Mouse (Mus musculus): ENCODE data around the gene B9d2.

Gene B9d2

GRCm38 (mm10) chr7:25674719-25675300 lies 5.8 kb upstream of the B9d2 start, which contains the start of gene Tmem91:
Tmem91 (minus strand) TSS chr7:25675166.
- in situ Hi-C loops (cut with MseI, MboI) = no loop called here

DNA sequence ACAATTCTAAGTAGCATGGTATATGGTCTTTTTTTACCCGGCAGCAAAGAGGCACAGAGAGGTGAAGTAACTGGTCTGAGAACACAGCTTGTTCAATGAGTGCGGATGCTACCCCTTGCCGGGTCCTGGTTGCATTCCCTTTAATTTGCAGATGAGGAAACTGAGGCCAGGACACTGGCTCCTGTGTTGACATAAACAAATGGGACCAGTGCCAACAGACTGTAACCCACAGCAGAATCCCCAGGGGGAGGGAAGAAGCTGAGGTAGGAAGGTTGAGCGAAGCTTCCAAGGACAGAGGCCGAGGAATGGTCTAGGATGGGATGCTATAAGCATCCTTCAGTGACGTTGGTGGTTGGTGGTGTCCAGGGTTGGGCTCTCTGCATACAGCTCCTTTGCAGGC lies 5.2 kb upstream of the B9d2 start:
- in situ Hi-C loops (cut with MseI, MboI) = no loop called here

DNA sequence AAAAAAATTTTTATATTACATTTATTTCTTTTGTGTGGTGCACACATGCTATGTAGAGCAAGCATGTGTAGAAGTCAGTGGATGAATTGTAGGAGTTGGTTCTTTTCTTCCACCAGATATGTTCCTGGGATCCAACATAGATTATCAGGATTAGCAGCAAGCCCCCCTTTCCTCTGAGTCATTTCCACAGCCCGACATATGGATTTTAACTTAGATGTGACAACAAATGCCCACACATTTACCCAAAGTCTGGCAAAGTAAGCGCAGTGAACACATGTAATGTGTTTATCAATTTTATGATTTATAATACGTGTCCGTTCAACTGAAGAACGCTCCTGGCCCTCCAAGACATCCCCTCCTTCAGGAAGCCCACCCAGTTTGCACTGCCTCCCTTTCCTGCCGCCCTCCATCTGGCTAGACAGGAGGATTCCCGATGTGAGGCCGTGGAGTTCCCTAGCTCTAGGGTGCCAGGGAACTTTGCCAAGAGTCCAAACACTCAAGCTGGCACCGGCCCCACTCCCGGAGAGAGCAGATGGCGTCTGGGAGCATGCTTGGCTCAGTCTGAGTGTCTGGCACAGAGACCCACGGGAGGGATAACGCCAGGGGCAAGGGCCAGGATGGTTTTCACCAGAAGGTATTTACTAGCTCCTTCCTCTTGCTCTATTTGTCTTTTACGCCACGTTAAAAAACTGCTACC lies 4.3 kb upstream of the B9d2 start:
- in situ Hi-C loops (cut with MseI, MboI) = no loop called here

- in situ Hi-C loops (cut with MseI, MboI) = no loop called here
Observed at GRCm38 (mm10) chr7:25677013-25677412, 3.6 kb upstream of the B9d2 start.

- in situ Hi-C loops (cut with MseI, MboI) = no loop called here
Observed at GRCm38 (mm10) chr7:25679971-25680370, 609 bp upstream of the B9d2 start.

DNA sequence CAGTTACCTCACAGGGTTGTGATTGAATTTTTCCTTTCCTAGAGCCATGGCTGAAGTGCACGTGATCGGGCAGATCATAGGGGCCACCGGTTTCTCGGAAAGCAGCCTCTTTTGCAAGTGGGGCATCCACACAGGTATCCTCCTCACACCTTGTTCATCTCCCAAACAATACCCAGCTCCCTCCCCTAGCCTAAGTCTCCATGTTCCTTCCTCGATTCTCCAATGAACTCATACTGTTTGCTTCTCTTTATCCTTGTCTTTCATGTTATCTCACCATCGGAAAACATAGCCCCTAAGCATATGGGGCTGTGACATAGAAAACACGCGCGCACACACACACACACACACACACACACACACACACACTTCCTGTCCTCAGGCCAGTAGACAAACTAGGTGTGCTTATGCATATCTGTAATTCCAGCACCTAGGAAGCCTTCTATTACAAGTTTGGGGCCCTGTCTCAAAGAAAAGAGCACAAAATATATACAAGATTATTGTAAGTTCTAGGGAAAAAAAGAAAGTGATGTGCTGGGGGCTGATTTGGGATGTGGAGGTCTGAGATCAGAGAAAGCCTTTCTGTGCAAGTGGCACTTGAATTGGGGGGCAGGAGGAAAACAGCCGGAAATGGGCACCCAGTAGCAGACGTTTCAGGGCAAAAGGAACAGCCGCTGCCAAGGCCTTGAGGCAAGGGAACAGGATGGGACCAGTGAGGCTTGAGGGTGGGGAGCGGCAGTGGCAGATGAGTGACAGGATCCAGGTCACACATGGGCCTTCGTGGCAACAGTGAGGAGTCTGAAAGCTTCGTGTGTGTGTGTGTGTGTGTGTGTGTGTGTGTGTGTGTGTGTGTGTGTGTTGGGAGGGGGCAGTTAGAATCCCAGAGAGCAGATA lies 1.0 kb downstream of the B9d2 start:
- in situ Hi-C loops (cut with MseI, MboI) = no loop called here

- in situ Hi-C loops (cut with MseI, MboI) = no loop called here
Observed at GRCm38 (mm10) chr7:25683474-25684180, 3.0 kb downstream of the B9d2 start.

GRCm38 (mm10) chr7:25684659-25685058 lies 4.1 kb downstream of the B9d2 start:
- in situ Hi-C loops (cut with MseI, MboI) = no loop called here

GRCm38 (mm10) chr7:25685926-25686470 lies 5.4 kb downstream of the B9d2 start:
- in situ Hi-C loops (cut with MseI, MboI) = no loop called here

DNA sequence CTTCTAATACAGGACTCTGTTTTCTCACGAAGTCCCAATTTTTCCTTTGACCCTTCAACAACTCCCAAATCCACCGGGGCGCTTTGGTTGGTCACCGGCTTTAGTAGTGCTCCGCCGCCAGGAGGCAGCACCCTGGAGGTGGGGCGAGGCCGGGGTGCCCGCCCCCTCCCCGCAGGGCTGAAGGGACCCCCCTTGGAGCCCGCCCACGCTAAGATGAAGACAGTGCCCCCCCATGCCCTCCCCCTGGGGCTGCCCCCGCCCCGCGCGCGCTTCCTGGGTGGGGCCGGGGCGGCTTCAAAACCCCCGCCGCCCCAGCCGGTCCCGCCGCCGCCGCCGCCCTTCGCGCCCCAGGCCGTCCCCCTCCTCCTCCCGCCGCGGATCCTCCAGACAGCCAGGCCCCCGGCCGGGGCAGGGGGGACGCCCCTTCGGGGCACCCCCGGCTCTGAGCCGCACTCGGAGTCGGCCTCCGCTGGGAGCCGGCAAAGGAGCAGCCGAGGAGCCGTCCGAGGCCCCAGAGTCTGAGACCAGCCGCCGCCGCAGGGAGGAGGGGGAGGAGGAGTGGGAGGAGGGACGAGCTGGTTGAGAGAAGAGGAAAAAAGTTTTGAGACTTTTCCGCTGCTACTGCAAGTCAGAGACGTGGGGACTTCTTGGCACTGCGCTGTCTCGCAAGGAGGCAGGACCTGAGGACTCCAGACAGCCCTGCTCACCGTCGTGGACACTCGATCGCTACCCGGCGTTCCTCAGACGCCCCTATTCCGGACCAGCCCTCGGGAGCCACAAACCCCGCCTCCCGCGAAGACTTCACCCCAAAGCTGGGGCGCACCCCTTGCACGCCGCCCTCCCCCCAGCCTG lies 6.3 kb downstream of the B9d2 start, which contains the start of gene Tgfb1:
Gene Tgfb1, plus strand, starts transcription at position 323 of the 852 bp plus-strand sequence.
- in situ Hi-C loops (cut with MseI, MboI) = no loop called here

GRCm38 (mm10) chr7:25687811-25688401 lies 7.3 kb downstream of the B9d2 start:
- in situ Hi-C loops (cut with MseI, MboI) = no loop called here

DNA sequence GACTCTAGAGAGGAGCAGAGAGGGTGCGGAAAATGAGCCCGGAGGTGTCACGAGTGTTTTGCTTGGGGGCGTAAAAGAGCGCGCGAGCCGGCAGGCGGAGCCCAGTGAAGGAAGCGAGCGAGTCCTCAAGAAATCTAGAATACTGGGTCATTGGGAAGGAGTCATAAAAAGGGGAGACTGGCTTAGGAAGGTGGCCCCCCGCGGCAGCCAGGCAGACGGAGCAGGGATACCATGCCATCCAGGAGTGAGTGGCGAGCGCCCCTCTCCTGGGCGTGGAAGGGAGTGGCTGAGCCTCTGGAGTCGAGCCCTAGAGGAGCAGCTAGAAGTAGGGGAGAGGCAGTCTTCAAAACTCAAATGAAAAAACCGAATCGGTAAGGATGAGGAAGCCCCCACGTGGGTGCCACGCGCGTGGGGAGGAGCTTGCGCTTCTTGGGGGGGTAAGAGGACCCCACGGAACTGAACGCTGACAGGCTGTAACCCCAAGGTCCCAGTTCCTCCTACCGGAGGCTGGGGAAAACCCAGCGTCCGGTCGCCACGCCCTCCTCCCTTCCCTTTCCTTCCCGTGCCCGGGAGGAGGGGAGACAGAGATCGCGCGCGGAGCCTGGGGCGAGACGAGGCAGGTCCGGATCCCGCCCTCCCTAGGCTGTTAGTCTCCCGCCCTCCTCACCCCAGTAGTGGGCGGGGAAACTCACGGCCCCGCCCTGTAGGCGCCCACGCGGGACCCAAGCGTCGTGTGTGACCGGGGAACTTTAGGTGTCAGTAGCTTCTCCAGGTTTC lies 8.4 kb downstream of the B9d2 start:
- in situ Hi-C loops (cut with MseI, MboI) = no loop called here

DNA sequence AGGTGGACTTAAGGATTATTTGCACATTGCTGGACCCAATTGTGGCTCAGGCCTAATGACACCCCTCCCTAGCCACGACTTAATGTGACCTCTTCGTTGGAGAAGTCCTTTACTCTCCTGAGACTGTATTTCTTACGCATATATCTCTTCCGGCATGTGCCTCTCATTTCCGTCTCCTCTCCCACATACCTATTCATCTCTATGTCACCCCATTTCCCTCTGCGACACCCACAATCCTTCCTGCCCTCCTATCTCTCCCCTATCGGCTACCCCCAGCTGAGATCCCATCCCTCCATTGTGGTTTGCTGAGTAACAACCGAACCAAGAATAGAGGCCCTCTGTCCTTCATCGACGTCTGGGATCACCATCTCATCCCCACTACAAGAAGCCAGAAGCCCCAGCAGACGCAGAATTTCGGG lies 9.0 kb downstream of the B9d2 start:
- in situ Hi-C loops (cut with MseI, MboI) = no loop called here

DNA sequence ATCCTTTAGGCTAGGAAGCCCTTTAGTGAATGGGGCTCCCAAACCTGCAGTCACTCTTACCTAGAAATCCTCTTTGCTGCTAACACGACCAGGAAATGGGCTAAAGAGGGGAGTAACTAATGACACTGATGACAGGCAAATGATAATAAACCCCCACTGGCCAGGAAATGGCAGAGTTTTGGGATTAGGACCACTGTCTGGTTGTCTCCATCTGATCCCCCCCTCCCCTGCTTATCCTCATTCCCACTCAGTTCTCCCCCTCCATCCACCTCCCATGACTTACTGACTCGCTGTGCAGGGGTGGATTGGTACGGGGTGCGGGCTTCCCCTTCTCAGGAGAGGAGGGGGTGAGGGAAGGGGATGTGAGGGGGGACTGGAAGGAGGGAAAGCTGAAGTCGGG lies 9.5 kb downstream of the B9d2 start:
- in situ Hi-C loops (cut with MseI, MboI) = no loop called here

DNA sequence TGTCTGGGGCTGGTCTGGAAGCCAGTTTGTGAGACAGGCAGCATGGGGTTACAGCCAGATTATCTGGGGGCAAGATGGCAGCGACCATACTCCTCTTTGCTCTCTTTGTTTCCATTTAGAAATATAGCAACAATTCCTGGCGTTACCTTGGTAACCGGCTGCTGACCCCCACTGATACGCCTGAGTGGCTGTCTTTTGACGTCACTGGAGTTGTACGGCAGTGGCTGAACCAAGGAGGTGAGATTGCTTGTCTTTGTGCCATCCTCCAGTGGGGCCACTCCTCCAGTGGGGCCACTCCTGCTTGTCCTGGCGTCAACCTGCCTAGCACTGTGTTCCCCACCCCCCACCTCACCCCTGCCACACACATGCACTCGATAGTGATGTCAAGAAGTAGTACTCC lies 13.5 kb downstream of the B9d2 start:
- in situ Hi-C loops (cut with MseI, MboI) = no loop called here

DNA sequence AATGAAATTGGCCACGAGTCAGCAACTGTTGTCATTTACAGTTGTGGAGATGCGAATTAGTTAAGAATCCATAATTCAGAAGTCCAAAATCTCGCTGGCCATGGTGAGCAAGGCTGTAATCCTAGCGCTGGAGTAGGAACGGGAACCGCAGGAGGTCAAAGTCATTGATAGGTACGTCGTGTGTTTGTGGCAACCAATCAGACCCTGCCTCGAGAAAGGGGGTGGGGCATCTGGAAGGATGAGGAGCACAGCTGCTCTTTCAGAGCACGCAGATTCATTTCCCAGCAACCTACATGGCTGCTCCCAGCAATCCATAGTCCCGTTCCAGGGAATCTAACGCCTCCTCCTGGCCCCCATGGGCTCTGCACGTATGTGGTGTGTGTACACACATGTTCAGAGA lies 19.3 kb downstream of the B9d2 start:
- in situ Hi-C loops (cut with MseI, MboI) = no loop called here

- in situ Hi-C loops (cut with MseI, MboI) = no loop called here
Observed at GRCm38 (mm10) chr7:25700732-25701131, 20.2 kb downstream of the B9d2 start.

- in situ Hi-C loops (cut with MseI, MboI) = no loop called here
Observed at GRCm38 (mm10) chr7:25702350-25702749, 21.8 kb downstream of the B9d2 start.

GRCm38 (mm10) chr7:25703793-25704494 lies 23.4 kb downstream of the B9d2 start:
- in situ Hi-C loops (cut with MseI, MboI) = no loop called here

All from mouse trophoblast stem cell (cell line).